Comparison of ENCODE assay signal across 12 mouse cellular contexts in genomic region chr16:35747417-35748236, GRCm38 (mm10). TPM values are rescaled to one million over a fixed set of nuclear protein-coding genes. Genes with fewer than 3 reads are reported as not detected.
DNase-seq lines count a peak whose midpoint lies in the region; ATAC-seq and TF ChIP-seq lines count a peak whose summit lies in the region.
"Had no signal": no experiment of that assay in that cellular context is flagged by ENCODE, and none has a peak within 500 bp of the region (broad histone marks: within the 10 kb centered on the region; RNA-seq: fewer than 3 reads in every experiment).

No protein-coding gene starts in this region.

- TF ChIP-seq EP300 in stomach, postnatal 0 days (optimal IDR thresholded peaks at IDR 0.05), result no peak

- peak; percentile 58; the same call in 1 of the 2 replicates for ATAC-seq in neural tube, embryonic 14.5 days (ENCODE audit: low read depth)
- ATAC-seq in stomach, postnatal 0 days (ENCODE audit: low FRiP score, low TSS enrichment), result no peak
- ATAC-seq: activated CD4-positive, CD25-positive, alpha-beta regulatory T cell, adult 4 months had no signal

- H3K4me2 ChIP-seq in neural tube, embryonic 14.5 days (ENCODE audit: low read depth, low read length), result no peak overlapping the region
- H3K4me2 ChIP-seq in stomach, postnatal 0 days (replicated peaks; ENCODE audit: low read depth), result no peak overlapping the region
- H3K4me2 ChIP-seq: liver, embryonic 15.5 days; neural tube, embryonic 15.5 days had no signal

- no peak overlapping the region for H3K4me3 ChIP-seq in neural tube, embryonic 14.5 days (ENCODE audit: low read depth, low read length)
- no peak overlapping the region for H3K4me3 ChIP-seq in stomach, postnatal 0 days (ENCODE audit: low read depth, low read length)
- H3K4me3 ChIP-seq: liver, embryonic 15.5 days; neural tube, embryonic 15.5 days had no signal

- no peaks in the 10 kb centered on the region for H3K36me3 ChIP-seq in neural tube, embryonic 14.5 days (ENCODE audit: control insufficient read depth, insufficient read depth, low read length)
- H3K36me3 ChIP-seq in stomach, postnatal 0 days (ENCODE audit: control insufficient read depth, insufficient read depth, low read length), result no peaks in the 10 kb centered on the region
- H3K36me3 ChIP-seq: liver, embryonic 15.5 days had no signal

- no peak overlapping the region for H3K27ac ChIP-seq in neural tube, embryonic 14.5 days (ENCODE audit: low read depth, low read length)
- no peak overlapping the region for H3K27ac ChIP-seq in stomach, postnatal 0 days (replicated peaks)
- H3K27ac ChIP-seq: liver, embryonic 15.5 days; neural tube, embryonic 15.5 days had no signal

- intact Hi-C loops in gastrocnemius, postnatal 14 days (cut with DNase I; ENCODE audit: low total_unique reads), result no loop called here
- intact Hi-C loops in left cerebral cortex, postnatal 36 days (cut with DNase I), result no loop called here

- peak; percentile 68 for DNase-seq in gastrocnemius, adult 18-20 months (ENCODE audit: low spot score)
- no peak for DNase-seq in gastrocnemius, postnatal 4 days (ENCODE audit: low spot score in 2 of 2)
- no peak for DNase-seq in neural tube, embryonic 10.5 days (ENCODE audit: extremely low spot score, low spot score)
- DNase-seq in gastrocnemius, postnatal 14 days, result peak; percentile 20
- DNase-seq in thymus, postnatal 36 days, result peak; percentile 79 to 87
- DNase-seq in left cerebral cortex, postnatal 36 days (ENCODE audit: low spot score in 2 of 2), result no peak
- DNase-seq in stomach, postnatal 0 days (ENCODE audit: low spot score), result no peak
- DNase-seq: kidney, adult 2 months had no signal

- H3K9ac ChIP-seq in neural tube, embryonic 14.5 days (replicated peaks; ENCODE audit: low read depth, low read length), result no peak overlapping the region
- H3K9ac ChIP-seq in stomach, postnatal 0 days (ENCODE audit: low read length), result no peak overlapping the region
- H3K9ac ChIP-seq: liver, embryonic 15.5 days; neural tube, embryonic 15.5 days had no signal

- no peak for TF ChIP-seq CTCF in stomach, postnatal 0 days (IDR thresholded peaks at IDR 0.05; ENCODE audit: low read depth)

- 58% methylated on average over 9 of the region's 9 CpGs for WGBS in neural tube, embryonic 14.5 days
- WGBS in stomach, postnatal 0 days, result 67% methylated on average over 9 of the region's 9 CpGs

- H3K9me3 ChIP-seq in neural tube, embryonic 14.5 days (ENCODE audit: control insufficient read depth, low read length), result no peaks in the 10 kb centered on the region
- H3K9me3 ChIP-seq in stomach, postnatal 0 days (ENCODE audit: control insufficient read depth, low read length), result no peaks in the 10 kb centered on the region
- H3K9me3 ChIP-seq: liver, embryonic 15.5 days; neural tube, embryonic 15.5 days had no signal

- H3K4me1 ChIP-seq in neural tube, embryonic 14.5 days (ENCODE audit: control insufficient read depth, insufficient read depth, low read length), result no peaks in the 10 kb centered on the region
- H3K4me1 ChIP-seq in stomach, postnatal 0 days (replicated peaks; ENCODE audit: control insufficient read depth, insufficient read depth), result no peaks in the 10 kb centered on the region

- H3K27me3 ChIP-seq in neural tube, embryonic 14.5 days (ENCODE audit: control insufficient read depth, insufficient read depth, low read length), result no peaks in the 10 kb centered on the region
- H3K27me3 ChIP-seq in stomach, postnatal 0 days (ENCODE audit: control insufficient read depth, insufficient read depth, low read length), result no peaks in the 10 kb centered on the region
- H3K27me3 ChIP-seq: liver, embryonic 15.5 days; neural tube, embryonic 15.5 days had no signal

RNA-seq across cellular contexts. Expression of gene Dirc2, which starts 21.5 kb away (rescaled TPM):
- 10 to 100 TPM; 61.7 to 65.1 TPM for total RNA-seq in gastrocnemius, adult 18-20 months (2021)
- total RNA-seq in gastrocnemius, postnatal 4 days (2021), result 10 to 100 TPM; 28.2 to 30.8 TPM
- 45.9 and 49.6 TPM in 2 replicates for polyA plus RNA-seq in neural tube, embryonic 14.5 days (2014; fragmentation: Nextera tagmentation; extraction: Ambion mirVana)
- 10 to 100 TPM; 37.5 to 49.7 TPM for total RNA-seq in gastrocnemius, postnatal 14 days (2021)
- total RNA-seq in left cerebral cortex, postnatal 36 days (2021), result 10 to 100 TPM; 64.1 to 74.7 TPM
- 10.9 and 11.5 TPM in 2 replicates for polyA plus RNA-seq in stomach, postnatal 0 days (2015; fragmentation: Nextera tagmentation; extraction: Ambion mirVana)

RNA-seq across cellular contexts. Expression of gene Hspbap1, which starts 22.5 kb away (rescaled TPM):
- total RNA-seq in gastrocnemius, adult 18-20 months (2021), result 1 to 10 TPM; 3.5 to 4.3 TPM
- 1 to 10 TPM; 3.6 to 3.9 TPM for total RNA-seq in gastrocnemius, postnatal 4 days (2021)
- 14.0 and 16.6 TPM in 2 replicates for polyA plus RNA-seq in neural tube, embryonic 14.5 days (2014; fragmentation: Nextera tagmentation; extraction: Ambion mirVana)
- total RNA-seq in gastrocnemius, postnatal 14 days (2021), result 1 to 10 TPM; 2.0 to 2.6 TPM
- 1 to 10 TPM; 6.1 to 7.1 TPM for total RNA-seq in left cerebral cortex, postnatal 36 days (2021)
- 6.8 and 7.1 TPM in 2 replicates for polyA plus RNA-seq in stomach, postnatal 0 days (2015; fragmentation: Nextera tagmentation; extraction: Ambion mirVana)

Comparison
In these comparisons a context has a peak if more than half of its experiments do, and no peak if none do; other contexts are left out.
1. DNase-seq: peak in gastrocnemius, adult 18-20 months (single experiment), gastrocnemius, postnatal 14 days (single experiment) and thymus, postnatal 36 days (2 of 2); none in gastrocnemius, postnatal 4 days (0 of 2), neural tube, embryonic 10.5 days (single experiment), left cerebral cortex, postnatal 36 days (0 of 2) and stomach, postnatal 0 days (single experiment).